Mouse (Mus musculus) cerebellum, postnatal 4 days (tissue): ENCODE measurements around the gene Dnaaf5.

Source experiments
- DNase-seq, 2 experiments: peaks; one replicate each; pipeline ENCODE4 v3.0.0; 2022; ENCODE audit warnings: low spot score in 2 of 2, mixed read lengths in 1 of 2

The Dnaaf5 gene

DNA sequence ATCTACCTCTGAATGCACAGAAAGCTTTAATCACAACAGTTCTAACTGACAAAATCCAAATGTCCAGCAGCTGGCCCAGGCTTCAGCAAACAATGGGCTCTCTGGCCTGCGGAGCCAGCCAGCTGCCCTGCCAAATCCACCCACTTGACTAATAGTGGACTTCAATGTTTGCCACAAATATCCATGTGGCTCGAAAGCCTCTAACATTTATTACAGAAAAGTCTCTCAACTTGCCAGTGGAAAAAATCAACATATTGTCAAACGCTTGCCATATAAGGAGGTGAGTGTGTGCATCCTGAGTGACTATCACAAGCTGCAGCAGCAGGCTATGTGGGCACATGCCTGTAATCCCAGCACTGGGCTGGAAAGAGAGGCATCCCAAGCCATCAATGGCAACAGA, 48.8 kb downstream of the Dnaaf5 start:
- no peak for DNase-seq

DNA sequence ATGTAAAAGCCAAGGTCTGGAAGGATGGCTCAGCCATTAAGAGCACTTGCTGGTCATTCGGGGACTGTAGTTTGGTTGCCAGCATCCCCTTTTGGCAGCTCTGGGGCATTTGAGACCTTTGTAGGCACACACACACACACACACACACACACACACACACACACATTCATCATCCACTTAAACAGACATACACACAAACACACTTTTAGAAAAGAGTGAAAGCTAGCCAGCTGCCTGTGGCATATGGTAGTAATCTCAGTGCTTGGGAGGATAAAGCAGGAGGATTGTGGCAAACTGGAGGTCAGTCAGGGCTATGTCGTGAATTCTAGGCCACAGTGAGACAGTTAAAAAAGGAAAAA, 49.6 kb downstream of the Dnaaf5 start:
- DNase-seq, result no peak

DNA sequence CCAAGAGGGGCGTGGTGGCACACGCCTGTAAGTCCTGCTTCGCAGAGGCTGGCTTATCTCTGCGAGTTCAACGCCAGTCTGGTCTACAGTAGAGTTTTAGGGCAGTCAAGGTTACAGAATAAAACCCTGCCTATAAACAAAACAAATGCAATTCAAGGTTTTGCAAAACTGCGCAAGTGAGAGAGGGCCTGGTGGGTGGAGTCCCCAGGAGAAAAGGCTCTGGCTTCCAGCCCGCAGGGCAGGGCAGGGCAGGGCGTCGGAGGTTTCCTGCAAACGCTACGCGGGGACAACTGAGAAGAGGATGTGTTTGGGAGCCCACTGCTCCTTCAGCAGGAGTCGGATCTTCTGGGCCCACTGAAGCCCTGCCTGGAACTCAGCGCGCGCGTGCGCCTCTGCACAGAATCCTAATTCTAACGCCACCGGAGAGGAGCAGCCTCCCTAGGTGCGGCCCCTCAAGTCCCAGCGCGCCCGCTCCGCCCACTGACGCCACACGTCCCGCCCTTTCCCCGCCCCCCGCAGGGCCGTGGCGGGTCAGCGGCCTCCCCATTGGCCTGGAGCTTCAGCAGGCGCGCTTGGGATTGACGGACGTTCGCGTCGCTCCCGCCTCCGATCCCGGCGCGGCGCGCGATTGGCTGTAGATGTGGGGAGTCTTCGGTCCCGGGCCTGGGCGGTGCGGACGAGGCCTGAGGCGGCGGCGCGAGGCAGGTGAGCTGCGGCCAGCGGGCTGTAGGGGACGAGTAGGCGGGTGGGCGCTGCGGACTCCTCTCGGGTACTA, 50.2 kb downstream of the Dnaaf5 start, which contains the start of gene Sun1:
Gene Sun1 (plus strand): TSS at position 643 of the 775 bp plus-strand sequence.
- peak; percentile 96 to 99 for DNase-seq

DNA sequence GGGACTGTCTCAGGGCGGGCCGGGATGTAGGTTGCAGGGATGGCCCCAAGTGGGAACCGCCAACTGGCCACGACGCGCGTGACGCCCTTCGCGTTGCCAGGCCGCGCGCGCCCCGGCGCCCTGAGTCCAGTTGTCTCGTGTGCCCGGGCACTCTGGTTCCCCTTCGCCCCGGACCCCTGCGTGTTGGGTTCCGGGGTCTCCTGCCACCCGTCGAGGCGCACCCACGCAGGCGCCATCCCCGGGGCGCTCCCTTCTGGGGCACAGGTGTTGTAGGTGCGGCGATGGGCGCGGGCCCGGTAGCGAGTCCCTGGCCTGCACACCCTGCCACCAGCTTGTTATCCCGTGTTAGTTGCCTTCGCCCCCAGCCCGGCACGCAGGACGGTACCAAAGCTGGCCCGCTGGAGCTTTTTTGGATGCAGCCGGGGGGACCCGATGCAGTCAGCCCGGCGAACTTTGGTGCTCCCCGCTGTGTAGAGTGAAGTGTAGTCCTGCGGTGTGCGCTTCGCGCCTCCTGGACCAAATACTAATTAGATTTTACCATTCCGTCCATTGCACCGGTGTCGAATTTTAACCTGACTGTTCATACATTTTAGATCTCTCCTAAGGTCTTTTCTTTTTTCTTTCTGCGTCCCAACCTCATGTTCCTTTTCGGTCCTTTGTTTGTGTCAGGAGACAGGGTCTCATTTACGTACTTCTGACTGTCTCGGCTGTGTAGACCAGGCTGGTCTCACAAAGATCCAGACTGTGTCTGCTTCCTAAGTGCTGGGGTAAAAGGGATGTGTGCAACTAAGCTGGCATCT, 50.9 kb downstream of the Dnaaf5 start:
- no peak for DNase-seq

DNA sequence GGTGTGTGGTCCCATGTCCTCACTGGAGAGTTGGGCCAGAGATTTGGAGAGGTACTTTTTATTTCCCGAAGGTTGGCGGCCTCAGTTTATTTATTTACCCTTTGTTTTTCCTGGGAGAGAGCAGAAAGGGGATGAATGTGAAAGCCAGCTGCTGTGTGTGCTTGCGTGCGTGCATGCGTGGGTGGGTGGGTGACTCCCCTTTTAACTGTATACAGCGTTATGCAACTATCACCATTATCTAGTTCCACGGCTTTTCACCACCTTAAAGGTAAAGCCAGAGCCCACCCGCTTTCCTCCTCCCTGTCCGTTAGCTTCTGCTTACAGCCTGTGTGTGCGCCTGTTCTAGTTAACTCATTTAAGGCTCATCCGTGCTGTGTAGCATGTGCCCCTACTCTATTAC, 52.1 kb downstream of the Dnaaf5 start:
- no peak for DNase-seq

DNA sequence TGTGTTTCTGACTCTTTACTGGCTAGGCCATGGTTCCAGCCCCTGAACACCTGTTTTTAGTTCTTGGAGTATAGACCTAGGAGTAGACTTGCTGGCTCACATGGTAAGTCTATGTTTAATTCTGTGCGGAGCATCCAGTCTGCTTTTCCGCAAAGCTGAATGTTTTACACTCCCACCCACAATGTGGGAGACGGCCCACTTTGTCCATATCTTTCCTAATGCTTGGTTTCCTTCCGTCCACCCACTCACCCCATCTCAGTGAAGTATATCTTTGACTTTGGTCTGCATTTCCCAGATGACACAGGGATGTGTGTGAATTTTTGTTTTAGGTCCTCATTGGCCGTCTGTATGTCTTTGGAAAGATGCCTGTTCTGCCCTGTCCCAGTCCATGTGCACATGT, 53.3 kb downstream of the Dnaaf5 start:
- DNase-seq, result no peak

DNA sequence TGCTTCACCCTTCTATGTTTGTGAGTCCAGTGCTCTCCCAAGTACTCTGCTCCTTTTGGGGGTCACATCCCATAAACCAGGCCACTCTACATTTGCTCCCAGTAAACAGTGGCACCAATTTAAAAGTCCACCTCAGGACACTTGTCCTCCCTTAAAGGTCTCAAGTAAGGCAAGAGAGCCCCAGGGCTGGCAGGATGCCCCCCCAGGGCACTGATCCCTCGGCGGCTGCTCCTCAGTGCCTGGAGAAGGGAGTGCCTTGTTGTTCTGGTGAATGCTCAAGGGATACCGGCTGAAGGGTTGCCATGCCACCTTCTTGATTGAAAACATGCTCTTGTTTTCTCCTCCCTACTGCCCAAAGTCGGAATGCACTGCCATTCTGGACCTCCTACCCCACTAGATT, 56.1 kb downstream of the Dnaaf5 start:
- no peak for DNase-seq

DNA sequence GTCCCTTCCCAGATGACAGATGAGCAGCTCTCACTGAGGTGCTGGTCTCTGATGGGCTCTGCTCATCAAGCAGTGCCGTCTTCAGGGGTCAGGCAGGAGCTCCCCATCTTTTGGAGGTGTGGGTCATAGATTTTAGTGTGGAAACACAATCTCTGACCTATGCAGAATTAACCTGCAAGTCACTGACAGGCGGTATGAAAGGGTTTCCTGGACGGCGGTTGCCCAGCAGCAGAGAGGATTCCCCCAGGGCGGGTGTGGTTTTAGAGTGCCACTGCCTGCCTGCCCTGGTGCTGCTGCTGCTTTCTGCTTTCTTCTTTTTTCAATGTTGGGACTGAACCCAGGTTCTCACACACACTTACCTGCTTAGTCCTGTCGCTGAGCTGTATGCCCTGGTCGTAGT, 56.5 kb downstream of the Dnaaf5 start:
- DNase-seq, result no peak

DNA sequence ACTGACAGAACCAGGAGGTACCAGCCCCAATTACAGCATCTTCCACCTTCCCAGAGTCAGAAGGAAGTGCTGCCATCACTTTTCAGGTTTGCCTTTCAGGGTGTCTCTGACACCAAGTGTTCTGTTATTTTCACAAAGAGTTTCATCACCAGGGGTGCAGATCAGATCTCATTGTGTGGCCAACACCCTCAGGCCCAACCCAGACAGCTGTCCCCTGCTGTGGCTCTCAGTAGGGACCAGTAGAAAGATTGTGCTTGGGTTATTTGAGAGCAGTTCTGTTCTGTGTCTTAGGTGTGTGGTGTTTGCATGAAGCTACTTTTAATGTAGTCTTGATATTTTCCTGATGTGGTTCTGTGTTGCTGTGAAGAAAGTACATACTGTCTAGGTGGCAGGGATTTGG, 58.2 kb downstream of the Dnaaf5 start:
- no peak for DNase-seq

DNA sequence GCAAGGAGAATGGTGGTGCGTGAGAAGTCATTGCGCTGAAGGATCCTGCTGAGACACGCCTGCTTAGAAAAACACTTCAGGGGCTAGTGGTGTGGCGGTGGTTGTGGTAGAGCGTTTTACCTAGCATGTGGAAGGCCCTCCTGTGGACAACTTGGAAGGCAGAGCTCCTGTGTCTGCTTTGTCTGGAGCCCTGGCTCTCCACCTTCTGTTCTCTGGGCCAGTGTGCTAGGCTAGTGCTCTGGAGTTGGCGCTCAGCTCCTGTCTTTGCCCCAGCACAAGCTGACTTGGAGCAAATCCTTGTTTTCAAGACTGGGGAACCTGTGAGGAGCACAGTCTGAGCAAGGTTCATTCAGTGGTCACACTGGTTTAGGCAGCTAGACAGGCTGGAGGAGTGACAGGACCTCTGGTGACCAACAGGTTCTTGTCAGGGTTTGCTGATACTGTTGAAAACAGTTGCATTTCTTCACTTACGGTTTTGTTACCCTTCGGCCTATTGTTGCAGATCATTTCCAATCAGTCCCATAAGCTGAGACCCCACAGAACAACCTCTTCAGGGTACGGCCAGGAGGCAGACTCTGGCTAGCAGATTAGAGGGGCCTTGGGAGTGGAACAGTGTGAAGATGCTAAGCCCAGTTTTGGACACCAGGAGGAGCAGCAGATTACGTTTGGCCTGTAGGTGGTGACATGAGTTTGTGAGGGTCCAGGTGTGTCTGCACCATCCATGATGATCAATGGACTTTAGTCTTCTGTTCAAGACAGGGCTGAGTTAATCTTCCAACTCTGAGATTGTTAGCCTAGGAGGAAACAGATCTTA, 59.1 kb downstream of the Dnaaf5 start:
- DNase-seq, result no peak

DNA sequence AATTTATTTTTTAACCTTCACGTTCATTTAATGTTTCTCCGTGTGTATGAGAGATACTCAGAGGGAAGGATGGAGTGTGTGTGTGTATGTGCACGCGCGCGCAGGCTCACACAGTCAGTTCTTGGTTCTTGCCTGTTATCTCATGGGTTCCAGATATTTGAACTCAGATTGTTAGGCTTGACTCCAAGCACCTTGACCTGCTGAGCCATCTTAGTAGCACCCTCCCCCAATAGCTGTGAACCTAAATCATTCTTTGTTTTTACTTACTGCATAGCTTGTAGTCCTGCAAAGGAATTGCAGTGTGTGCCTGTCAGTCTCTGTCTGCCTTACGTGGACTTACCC, 59.6 kb downstream of the Dnaaf5 start:
- DNase-seq, result no peak

DNA sequence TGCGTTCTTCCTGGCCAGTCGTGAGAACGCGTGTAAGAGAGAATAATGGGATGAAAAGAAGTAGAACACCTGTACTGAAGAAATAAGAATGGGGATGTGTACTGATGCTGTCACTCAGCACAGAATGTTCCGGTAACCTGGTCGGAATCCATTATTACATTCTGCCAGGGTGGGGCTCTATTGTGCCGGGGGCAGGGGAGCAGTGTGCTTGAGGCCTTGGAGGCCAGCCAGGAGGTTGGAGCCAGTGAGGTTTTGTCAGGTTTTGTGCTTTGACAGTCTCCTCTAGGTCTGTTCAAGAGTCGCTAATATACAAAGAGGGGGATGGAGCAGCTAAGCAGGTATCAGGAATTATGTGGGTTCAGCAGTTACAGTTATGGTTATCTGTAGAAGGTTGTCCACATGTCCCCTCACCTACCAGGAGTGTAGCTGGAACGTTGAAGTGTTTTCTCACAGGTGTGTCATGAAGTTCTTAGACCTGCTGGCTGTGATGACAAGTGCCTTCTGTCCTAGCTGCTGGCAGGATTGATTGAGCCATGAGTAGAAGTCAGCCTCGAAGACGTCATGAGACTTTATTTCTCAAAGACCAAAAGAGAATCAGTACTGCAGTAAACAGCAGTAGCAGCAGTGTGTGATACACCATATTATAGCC, 61.8 kb downstream of the Dnaaf5 start:
- DNase-seq, result no peak

DNA sequence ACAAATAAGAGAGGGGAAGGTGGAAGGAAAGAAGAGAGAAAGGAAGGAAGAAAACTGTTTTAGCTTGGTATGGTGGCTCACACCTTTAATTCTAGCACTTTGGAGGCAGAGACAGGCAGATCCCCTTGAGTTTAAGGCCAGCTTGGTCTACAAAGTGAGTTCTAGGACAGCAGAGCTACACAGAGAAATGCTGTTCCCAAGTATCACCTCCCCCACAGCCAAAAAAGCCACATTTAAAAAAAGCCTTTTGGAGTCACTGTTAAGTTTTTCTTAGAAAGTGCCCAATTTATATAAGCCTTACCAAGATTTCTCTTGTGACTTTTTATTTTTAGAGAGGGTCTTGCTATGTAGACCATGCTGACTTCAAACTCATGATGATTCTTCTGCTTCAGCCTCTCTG, 64.3 kb downstream of the Dnaaf5 start:
- DNase-seq, result no peak

DNA sequence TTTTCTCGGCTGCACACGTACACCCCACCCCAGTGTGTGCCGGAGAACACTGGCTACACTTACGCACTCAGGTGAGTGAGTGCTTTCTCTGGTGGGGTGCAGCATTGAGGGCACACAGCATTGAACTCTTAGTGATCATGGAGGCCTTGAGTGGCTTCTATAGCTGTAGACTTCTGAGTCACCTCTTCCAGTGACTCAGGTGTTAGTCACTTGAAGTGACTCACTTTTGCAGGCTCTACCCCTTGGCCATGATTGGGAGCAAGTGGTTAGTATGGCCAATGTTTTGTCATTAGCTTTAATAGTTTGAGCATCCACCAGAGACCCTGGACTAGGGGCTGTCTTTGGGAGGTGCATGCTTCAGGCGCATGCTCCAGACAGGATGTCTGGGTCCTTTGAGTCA, 65.2 kb downstream of the Dnaaf5 start:
- DNase-seq, result no peak

DNA sequence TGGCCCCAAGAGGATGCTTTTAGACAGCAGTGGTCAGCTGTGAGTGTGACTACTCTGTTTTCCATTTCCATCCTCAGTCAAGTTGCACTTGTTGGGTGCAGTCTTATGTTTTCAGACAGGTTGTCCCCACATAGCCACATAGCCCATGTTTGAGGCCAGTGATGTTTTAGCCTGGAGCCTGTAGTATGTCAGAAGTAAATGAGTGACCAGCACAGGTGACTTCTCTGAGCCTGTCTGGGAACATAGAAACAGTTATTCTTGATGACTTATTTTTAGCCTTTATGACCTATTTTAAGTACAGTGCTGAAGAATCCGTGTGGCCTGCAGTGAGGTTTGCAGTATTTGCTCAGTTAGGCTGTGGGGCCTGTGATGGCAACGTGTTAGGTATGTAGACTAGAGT, 66.1 kb downstream of the Dnaaf5 start:
- no peak for DNase-seq

DNA sequence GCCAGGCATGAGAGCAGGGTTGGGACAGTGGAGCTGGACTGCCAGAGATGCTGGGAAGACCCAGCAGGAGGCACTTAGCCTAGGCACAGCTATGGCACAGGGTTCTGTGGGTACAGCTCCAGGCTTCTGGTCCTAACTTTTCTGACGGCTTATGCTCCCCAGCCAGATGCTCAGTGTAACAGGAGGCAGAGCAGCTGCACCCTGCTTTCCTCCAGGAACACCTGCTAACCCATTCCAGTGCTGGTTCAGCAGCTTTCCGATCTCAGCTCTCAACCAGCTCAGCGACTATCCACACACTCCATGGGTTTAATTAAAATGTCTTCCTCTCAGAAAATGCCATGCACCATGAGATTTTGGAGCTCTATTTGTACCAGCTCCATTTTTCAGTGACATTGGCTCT, 66.8 kb downstream of the Dnaaf5 start:
- no peak for DNase-seq

DNA sequence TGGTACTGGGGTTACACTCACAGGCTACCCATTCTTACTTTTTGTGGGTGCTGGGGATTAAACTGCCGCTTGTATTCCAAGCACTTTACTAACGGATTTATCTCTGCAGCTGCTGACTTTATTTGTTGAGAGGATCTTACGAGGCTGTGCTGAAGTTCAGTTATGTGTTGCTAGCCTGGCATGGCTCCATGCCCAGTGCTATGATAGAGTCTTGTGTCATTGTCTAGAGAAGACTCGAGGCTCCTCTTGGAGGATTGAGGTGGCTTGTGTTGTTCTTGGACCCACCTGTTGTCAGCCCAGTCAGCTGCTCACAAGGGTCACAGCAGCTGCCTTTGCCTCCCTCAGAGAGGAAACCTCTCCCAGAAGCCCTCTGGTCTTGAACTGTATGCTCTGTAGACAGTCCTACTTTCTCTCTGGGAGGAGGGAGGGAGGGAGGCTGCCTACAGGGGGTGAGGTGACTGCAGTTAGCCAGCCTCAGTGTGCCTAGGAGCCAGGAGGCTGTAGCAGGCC, 70.0 kb downstream of the Dnaaf5 start:
- DNase-seq, result no peak

DNA sequence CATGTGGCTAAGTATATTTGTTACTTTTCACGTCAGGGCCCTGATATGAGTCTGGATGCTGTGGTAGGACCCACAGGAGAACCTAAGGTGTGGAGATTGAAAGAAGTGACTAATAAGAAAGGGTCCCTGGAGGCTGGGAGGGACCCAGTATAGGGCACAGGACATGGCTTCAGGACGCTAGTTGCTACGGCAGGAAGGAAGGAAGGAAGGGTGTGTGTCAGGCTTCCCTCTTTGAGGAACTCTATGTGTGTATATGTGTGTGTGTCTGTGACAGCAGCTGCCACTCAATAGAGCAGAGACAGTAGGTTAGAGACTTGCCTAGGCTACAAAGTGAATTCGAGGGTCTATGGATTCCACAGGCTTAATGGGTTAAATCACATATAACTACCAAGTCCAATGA, 70.6 kb downstream of the Dnaaf5 start:
- DNase-seq, result no peak

DNA sequence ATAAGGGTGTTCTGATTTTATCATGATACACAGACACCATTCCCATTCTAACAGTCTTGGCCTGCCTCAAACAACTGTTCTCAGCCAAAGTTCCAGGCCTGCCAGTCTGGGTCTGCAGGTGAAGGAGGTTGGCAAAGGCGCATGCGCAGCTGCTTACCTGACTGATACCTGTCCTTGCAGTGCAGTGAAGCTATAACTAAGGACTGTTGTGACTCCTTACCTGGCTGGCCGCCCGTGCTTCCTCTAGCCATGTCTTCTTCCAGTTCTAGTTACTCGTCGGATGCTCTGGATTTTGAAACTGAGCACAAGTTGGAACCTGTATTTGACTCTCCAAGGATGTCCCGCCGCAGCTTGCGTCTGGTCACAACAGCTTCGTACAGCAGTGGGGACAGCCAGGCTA, 73.3 kb downstream of the Dnaaf5 start:
- no peak for DNase-seq

DNA sequence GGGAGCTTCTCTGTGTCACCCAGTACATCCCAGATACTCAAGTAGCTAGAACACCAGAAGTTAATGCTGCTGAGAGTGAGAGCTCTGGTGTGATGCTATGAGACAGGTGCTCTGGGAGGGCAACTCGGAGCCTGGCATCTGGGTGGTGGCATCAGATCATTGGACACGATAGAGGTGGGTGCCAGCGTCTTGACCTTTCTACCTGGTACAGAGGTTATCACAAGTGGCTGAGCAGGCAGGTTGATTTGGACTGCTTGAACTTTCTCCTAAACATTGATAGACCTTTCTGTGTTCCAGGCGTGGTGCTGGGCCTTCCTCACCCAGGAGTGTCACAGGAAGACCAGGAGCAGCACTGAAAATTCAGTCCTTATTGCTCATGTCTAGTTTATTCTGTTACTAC, 77.2 kb downstream of the Dnaaf5 start:
- no peak for DNase-seq

DNA sequence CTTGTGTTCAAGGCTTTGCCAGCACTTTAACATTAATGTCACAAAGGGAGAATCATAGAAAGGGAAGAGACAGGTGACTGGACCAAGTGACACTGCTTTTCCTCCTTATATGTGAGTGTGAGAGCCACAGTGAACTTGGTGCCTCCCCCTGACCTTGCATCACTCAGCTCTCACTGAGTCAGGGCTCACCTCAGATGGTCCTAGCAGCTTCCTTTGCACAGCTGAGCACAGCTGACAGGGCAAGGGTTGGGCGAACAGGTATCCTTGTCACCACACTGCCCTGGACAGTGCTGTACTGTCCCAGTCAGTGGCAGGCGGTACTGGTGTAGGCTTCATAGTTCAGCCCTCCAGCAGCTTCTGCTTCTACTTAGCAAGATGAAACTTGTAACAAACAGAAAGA, 77.6 kb downstream of the Dnaaf5 start:
- DNase-seq, result no peak

DNA sequence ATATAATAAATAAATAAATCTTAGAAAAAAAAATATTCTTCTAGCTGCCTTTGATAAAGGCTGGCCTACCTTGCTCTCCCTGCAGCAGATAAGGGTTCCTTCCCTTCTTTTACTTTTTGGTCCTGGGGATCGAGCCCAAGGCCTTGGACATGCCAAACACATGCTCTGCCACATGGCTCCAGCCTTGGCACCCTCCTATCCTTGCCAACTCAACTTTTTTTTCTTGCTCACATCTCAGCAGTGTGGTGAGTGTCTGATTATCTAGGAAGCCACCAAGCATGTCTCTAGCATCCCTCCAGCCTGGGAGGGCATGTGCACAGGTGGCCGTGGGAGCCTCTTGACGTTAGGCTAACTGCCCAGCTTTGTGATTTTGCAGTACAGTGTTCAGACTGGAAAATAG, 78.3 kb downstream of the Dnaaf5 start:
- DNase-seq, result no peak
